Mouse (Mus musculus) monocyte, adult 59 days (primary cell): Measurements from ENCODE around the gene Acot9. TPM values are rescaled to one million over a fixed set of nuclear protein-coding genes. Genes with fewer than 3 reads are reported as not detected.

Experiments used
- total RNA-seq, 2 experiments: library from RNA; stranded (reverse); gene quantifications; one replicate each; pipeline ENCODE4 v1.2.4; 2023

Gene Acot9
- 10 to 100 TPM; 66.8 to 73.1 TPM for total RNA-seq

DNA sequence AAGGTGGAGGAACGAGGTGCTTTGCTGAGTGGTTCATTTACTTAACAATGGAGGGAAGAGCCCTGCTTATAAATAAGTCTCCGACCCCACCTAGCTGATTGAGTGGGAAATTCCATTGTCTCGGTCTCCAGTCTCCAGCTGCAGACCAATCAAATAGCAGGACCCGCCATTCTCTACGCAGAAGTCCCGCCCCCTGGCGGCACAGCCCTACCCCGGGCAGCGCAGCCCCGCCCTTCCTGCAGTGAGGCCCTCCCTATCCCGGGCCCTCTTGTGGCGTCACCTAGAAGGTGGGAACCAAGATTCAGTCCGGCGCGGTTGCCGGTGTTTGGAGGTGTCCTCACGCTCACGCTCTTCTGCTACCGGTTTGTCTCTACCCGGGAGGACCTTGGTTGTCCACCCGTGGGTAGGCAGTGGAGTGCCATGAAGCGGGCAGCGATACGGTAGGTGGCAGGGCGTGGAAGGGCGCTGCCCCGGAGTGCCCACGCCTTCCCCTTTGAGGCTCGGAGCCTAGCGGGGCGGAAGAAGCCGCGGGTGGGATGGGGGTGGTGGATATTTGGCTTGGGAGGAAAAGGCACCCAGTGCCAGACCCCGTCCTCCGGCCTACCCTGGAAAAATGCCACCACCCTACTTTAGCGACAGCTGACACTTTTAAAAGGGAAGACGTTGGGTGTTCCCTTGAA, at the start of gene Acot9:
Acot9 (plus strand) TSS at position 209 of the 680 bp plus-strand sequence.

DNA sequence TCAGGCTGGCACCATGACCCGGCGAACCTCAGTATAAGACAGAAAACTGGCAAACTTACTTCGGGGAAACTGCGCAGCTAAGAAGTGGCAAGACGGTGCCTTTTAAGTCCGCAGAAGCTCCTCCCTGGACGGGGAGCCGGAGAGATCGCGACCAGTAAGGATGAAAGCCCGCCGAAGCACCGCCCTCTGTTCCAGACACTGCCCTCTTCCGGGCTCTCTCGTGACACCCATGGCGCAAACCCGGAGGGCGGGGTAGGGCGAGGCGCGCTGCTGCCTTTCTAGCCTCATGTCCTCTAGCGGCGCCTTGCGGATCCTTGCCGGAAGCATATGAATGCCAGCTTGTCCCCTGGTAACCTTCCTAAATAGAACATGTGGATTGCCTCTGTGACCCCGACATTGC, 46.0 kb upstream of the Acot9 start, which contains the start of gene Sat1:
Sat1 (minus strand) TSS at position 179 of the 400 bp plus-strand sequence.

DNA sequence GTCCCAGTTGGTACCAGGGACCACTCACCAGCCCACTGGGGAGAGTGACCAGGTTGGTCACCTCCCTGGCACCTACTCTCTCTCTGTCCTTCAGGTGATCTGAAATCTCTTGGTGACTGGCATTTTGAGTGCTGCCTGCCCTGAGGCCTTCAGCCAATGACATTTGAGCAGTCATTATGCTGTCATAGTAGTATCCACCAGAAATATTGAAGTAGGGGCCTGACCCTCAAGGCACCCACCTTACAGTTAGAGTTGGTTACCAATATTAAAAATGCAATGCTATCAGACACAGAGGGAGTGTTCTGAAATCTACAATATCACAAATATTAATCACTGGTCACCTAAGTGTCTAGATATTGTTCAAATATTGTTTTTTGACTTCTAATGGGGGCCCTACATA, 78.4 kb downstream of the Acot9 start, which contains the start of gene Prdx4:
Prdx4 (minus strand) TSS at position 101 of the 400 bp plus-strand sequence.

Other genes starting within 250 kb of the Acot9 start
- gene Magea5, start 199.3 kb upstream of the Acot9 start, total RNA-seq: not detected
- gene Magea1, start 172.7 kb upstream of the Acot9 start, total RNA-seq: not detected
- gene Magea2, start 168.8 kb upstream of the Acot9 start, total RNA-seq: not detected
- under 1 TPM in 1 of 2 experiments, not detected in 1; 0.63 TPM for gene Cldn34b2, start 134.0 kb upstream of the Acot9 start, total RNA-seq
- 1,000 to 10,000 TPM; 1,750 to 1,972 TPM for gene Sat1, start 46.0 kb upstream of the Acot9 start, total RNA-seq
- 10 to 100 TPM; 20.1 to 22.1 TPM for gene Prdx4, start 78.3 kb downstream of the Acot9 start, total RNA-seq